Mouse (Mus musculus) myocyte (in vitro differentiated cells): ENCODE measurements around the gene Sec61a1. TPM values are rescaled to one million over a fixed set of nuclear protein-coding genes. Genes with fewer than 3 reads are reported as not detected.

Experiments used
- H3K27me3 ChIP-seq: one replicate; pipeline ENCODE4 v1.6.1; 2011; ENCODE audit not compliant: control insufficient read depth, insufficient read depth, insufficient read length
- H3K36me3 ChIP-seq: one replicate; pipeline ENCODE4 v1.6.1; 2011; ENCODE audit not compliant: control insufficient read depth, insufficient read depth
- H3K4me2 ChIP-seq: one replicate; pipeline ENCODE4 v1.6.1; 2011; ENCODE audit warnings: low read depth, control low read depth
- H3K4me3 ChIP-seq: one replicate; pipeline ENCODE4 v1.5.1; 2011; ENCODE audit warnings: mild to moderate bottlenecking, control low read depth, moderate library complexity
- H3K79me2 ChIP-seq: one replicate; pipeline ENCODE4 v1.6.1; 2011; ENCODE audit not compliant: control insufficient read depth, insufficient read depth
- H3ac ChIP-seq: one replicate; pipeline ENCODE4 v1.6.1; 2011; ENCODE audit not compliant: control insufficient read depth, insufficient read length
- CEBPB ChIP-seq: IDR thresholded peaks from 2 replicates; pipeline ENCODE4 v1.6.1; 2011; ENCODE audit warnings: mild to moderate bottlenecking, moderate library complexity; ENCODE audit not compliant: poor library complexity, insufficient read depth, severe bottlenecking
- E2F4 ChIP-seq: IDR thresholded peaks from one replicate; pipeline ENCODE4 v1.6.1; 2011; ENCODE audit warnings: mild to moderate bottlenecking, control low read depth, moderate library complexity; ENCODE audit not compliant: insufficient read depth
- MAX ChIP-seq: IDR thresholded peaks from one replicate; pipeline ENCODE4 v1.6.1; 2011; ENCODE audit warnings: low read depth, mild to moderate bottlenecking, control low read depth
- MYOD1 ChIP-seq, 3 experiments: IDR thresholded peaks; one replicate each; pipeline ENCODE4 v1.6.1; 2011; ENCODE audit warnings: control low read depth in 2 of 3, low read depth in 2 of 3, mild to moderate bottlenecking in 2 of 3, moderate library complexity in 1 of 3; ENCODE audit not compliant: insufficient read length in 2 of 3, control insufficient read depth in 1 of 3
- MYOG ChIP-seq, 3 experiments: IDR thresholded peaks; one replicate each; pipeline ENCODE4 v1.6.1; 2011; ENCODE audit warnings: control low read depth in 2 of 3, low read depth in 2 of 3, mild to moderate bottlenecking in 2 of 3; ENCODE audit not compliant: insufficient read length in 2 of 3, control insufficient read depth in 1 of 3, insufficient read depth in 1 of 3
- POLR2A ChIP-seq: IDR thresholded peaks from one replicate; pipeline ENCODE4 v1.6.1; 2011; ENCODE audit warnings: low read depth, mild to moderate bottlenecking, control low read depth, moderate library complexity; ENCODE audit not compliant: insufficient read length
- POLR2AphosphoS2 ChIP-seq: IDR thresholded peaks from one replicate; pipeline ENCODE4 v1.6.1; 2011; ENCODE audit warnings: low read depth, control low read depth; ENCODE audit not compliant: insufficient read length
- REST ChIP-seq: IDR thresholded peaks from one replicate; pipeline ENCODE4 v1.6.1; 2011; ENCODE audit warnings: mild to moderate bottlenecking, control low read depth, moderate library complexity; ENCODE audit not compliant: insufficient read depth, insufficient read length
- SRF ChIP-seq: IDR thresholded peaks from one replicate; pipeline ENCODE4 v1.6.1; 2011; ENCODE audit warnings: low read depth; ENCODE audit not compliant: control insufficient read depth, insufficient read length
- TCF12 ChIP-seq: IDR thresholded peaks from one replicate; pipeline ENCODE4 v1.6.1; 2011; ENCODE audit warnings: mild to moderate bottlenecking, control low read depth; ENCODE audit not compliant: poor library complexity, insufficient read depth, severe bottlenecking
- TCF3 ChIP-seq: IDR thresholded peaks from one replicate; pipeline ENCODE4 v1.6.1; 2011; ENCODE audit warnings: low read depth, control low read depth; ENCODE audit not compliant: insufficient read length
- USF1 ChIP-seq: IDR thresholded peaks from one replicate; pipeline ENCODE4 v1.6.1; 2011; ENCODE audit warnings: low read depth, mild to moderate bottlenecking, control low read depth, moderate library complexity
- polyA plus RNA-seq: library from polyadenylated mRNA; unstranded; fragments of >200 nt; fragmentation: generic; extraction: Trizol; gene quantifications from one replicate; pipeline ENCODE4 v1.2.1, GENCODE M21; 2012; ENCODE audit warnings: missing spikeins

Gene Sec61a1
- polyA plus RNA-seq, 1 experiment, result 106 TPM

DNA sequence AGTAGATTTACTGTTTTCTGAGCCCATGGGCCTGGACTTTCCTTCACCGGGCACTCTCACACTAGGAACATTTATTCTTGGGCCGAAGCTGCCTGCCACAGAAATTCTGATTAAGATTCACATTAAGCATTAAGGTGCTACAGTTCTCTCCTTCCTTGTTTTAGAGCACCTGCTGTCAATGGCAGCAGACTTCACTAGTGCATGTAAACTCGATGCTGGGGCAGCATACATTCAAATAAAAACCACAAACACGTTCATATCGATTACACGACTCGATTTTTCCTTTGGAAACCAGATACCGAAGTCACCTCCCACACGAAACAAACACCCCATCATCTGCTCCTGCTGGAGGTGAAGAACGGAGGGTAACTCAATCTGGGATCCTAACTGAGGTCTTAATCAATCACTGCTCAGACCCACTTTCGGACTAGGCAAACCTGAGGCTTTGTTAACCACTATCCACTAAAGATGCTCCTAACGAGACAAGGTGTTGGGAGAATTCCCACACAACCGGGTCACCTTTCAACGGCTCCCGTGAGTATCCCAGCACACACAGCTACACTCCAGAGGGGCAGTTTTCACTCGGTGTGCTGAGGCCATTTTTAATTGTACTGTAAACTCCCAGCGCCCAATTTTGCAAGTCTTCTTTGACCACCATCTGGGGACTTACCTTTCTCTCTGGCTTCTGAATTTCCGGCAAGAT is 853 bp downstream of the Sec61a1 start:
- peak overlapping the region; percentile 88 for H3K4me2 ChIP-seq
- peaks cover 22% of the 10 kb centered on the region for H3K36me3 ChIP-seq
- H3K27me3 ChIP-seq, result no peaks in the 10 kb centered on the region
- H3K4me3 ChIP-seq, result peak overlapping the region; percentile 87
- peaks cover 56% of the 10 kb centered on the region for H3K79me2 ChIP-seq
- TF ChIP-seq TCF12 (no peak), TCF3 (no peak), E2F4 (no peak), MAX (no peak), USF1 (no peak), REST (no peak), CEBPB (no peak), SRF (no peak), MYOG (IDR thresholded peaks at IDR 0.05; ENCODE audit: control insufficient read depth in 1 of 3, insufficient read depth in 1 of 3, insufficient read length in 2 of 3, low read depth in 2 of 3) (no peak), POLR2AphosphoS2 (no peak), MYOD1 (IDR thresholded peaks at IDR 0.05; ENCODE audit: control insufficient read depth in 1 of 3, insufficient read length in 2 of 3, low read depth in 2 of 3) (no peak)
- H3ac ChIP-seq, result peak overlapping the region; percentile 81

DNA sequence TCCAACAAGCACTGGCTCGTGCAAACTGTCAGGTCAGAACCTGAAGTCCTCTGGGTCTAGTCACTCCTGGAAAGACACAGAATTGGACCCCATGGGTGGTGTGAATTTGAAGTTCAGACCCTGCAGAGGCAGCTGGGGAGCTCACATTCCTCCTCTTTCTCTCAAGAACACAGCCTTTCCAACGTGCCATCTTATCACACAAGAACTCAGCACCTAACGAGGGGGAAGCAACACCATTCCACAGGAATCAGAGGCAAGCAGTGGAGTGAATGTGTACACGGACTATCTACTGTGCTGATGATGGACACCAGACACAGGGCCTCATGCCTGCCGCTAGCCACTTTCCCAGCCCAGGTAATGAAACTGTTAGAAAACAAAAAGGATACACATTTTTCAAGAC is 2.0 kb downstream of the Sec61a1 start:
- no peak overlapping the region for H3ac ChIP-seq
- H3K27me3 ChIP-seq, result no peaks in the 10 kb centered on the region
- peaks cover 64% of the 10 kb centered on the region for H3K79me2 ChIP-seq
- H3K36me3 ChIP-seq, result peaks cover 33% of the 10 kb centered on the region
- peak overlapping the region; percentile 88 for H3K4me2 ChIP-seq
- TF ChIP-seq MYOG (IDR thresholded peaks at IDR 0.05; ENCODE audit: control insufficient read depth in 1 of 3, insufficient read depth in 1 of 3, insufficient read length in 2 of 3, low read depth in 2 of 3) (no peak), TCF12 (no peak), REST (no peak), TCF3 (no peak), SRF (no peak), USF1 (no peak), MYOD1 (IDR thresholded peaks at IDR 0.05; ENCODE audit: control insufficient read depth in 1 of 3, insufficient read length in 2 of 3, low read depth in 2 of 3) (no peak), MAX (no peak), CEBPB (no peak), POLR2A (no peak), E2F4 (no peak), POLR2AphosphoS2 (no peak)
- no peak overlapping the region for H3K4me3 ChIP-seq

DNA sequence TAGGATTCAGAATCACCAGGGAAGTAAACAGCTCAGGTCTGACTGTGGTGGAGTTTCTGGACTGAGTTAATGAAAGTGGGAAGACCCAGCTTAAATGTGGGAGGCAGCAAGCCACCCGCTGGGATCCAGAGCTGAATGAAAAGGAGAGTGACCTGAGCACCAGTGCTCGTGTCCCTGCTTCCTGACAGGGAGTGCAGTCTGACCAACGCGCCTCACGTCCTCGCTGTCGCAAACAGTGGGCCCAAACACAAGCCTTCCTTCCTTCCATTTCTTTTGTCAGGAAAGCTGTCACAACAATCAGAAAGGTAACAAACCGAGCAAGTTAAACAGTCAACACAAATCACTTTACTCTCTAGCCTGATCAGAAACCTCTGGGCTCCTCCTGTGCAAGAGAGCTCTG is 2.7 kb downstream of the Sec61a1 start:
- peaks cover 40% of the 10 kb centered on the region for H3K36me3 ChIP-seq
- no peaks in the 10 kb centered on the region for H3K27me3 ChIP-seq
- H3ac ChIP-seq, result no peak overlapping the region
- no peak for TF ChIP-seq MYOD1 (IDR thresholded peaks at IDR 0.05; ENCODE audit: control insufficient read depth in 1 of 3, insufficient read length in 2 of 3, low read depth in 2 of 3)
- TF ChIP-seq MAX, result no peak
- no peak for TF ChIP-seq REST
- TF ChIP-seq POLR2AphosphoS2, result no peak
- TF ChIP-seq SRF, result no peak
- TF ChIP-seq CEBPB, result no peak
- TF ChIP-seq TCF12, result no peak
- TF ChIP-seq USF1, result no peak
- TF ChIP-seq POLR2A, result no peak
- no peak for TF ChIP-seq E2F4
- TF ChIP-seq TCF3, result no peak
- no peak for TF ChIP-seq MYOG (IDR thresholded peaks at IDR 0.05; ENCODE audit: control insufficient read depth in 1 of 3, insufficient read depth in 1 of 3, insufficient read length in 2 of 3, low read depth in 2 of 3)
- H3K4me3 ChIP-seq, result no peak overlapping the region
- peaks cover 64% of the 10 kb centered on the region for H3K79me2 ChIP-seq
- H3K4me2 ChIP-seq, result no peak overlapping the region

DNA sequence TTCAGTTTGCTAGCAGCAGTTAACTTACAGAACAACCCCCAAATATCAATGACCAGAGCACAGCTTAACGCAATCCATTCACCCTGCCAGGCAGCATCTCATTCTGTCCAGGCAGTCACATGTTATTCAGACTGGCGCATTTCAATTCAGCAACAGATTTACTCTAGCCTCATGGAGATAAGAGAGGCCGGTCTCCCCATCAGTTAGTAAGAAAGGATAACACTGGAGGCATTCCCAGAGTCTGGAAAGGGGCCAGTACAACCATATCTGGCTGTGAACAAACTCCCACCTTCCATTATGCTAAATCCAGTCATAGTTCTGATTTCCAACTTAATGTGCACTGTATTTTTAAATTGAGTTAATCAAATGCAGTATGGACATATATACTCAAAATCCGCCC is 4.2 kb downstream of the Sec61a1 start:
- Histone ChIP-seq H3K4me3 (no peak overlapping the region), H3ac (no peak overlapping the region), H3K79me2 (peaks cover 64% of the 10 kb centered on the region), H3K36me3 (peaks cover 54% of the 10 kb centered on the region), H3K4me2 (no peak overlapping the region), H3K27me3 (no peaks in the 10 kb centered on the region)
- TF ChIP-seq USF1 (no peak), POLR2AphosphoS2 (no peak), MAX (no peak), MYOG (IDR thresholded peaks at IDR 0.05; ENCODE audit: control insufficient read depth in 1 of 3, insufficient read depth in 1 of 3, insufficient read length in 2 of 3, low read depth in 2 of 3) (no peak), TCF12 (no peak), TCF3 (no peak), REST (no peak), CEBPB (no peak), SRF (no peak), MYOD1 (IDR thresholded peaks at IDR 0.05; ENCODE audit: control insufficient read depth in 1 of 3, insufficient read length in 2 of 3, low read depth in 2 of 3) (no peak), E2F4 (no peak), POLR2A (no peak)
